ENCODE assay signal across 10 mouse cellular contexts in genomic region chr8:96455915-96456314, GRCm38 (mm10).
DNase-seq lines count a peak whose midpoint lies in the region; ATAC-seq and TF ChIP-seq lines count a peak whose summit lies in the region.
"Had no signal": no experiment of that assay in that cellular context is flagged by ENCODE, and none has a peak within 500 bp of the region (broad histone marks: within the 10 kb centered on the region; RNA-seq: fewer than 3 reads in every experiment).

No protein-coding gene starts in this region.

- no peak for TF ChIP-seq POLR2A in brain, embryonic 14.5 days (IDR thresholded peaks at IDR 0.05; ENCODE audit: borderline replicate concordance, extremely low read depth, insufficient read depth, insufficient read length, poor library complexity, severe bottlenecking)

- H3K9me3 ChIP-seq in forebrain, embryonic 14.5 days (replicated peaks; ENCODE audit: control insufficient read depth, low read length) = no peaks in the 10 kb centered on the region
- no peaks in the 10 kb centered on the region for H3K9me3 ChIP-seq in midbrain, embryonic 13.5 days

- no peak for TF ChIP-seq CTCF in brain, embryonic 14.5 days (IDR thresholded peaks at IDR 0.05; ENCODE audit: borderline replicate concordance, extremely low read depth, insufficient read depth, insufficient read length)

- peak; percentile 82 for DNase-seq in brain, embryonic 14.5 days (ENCODE audit: low read depth)
- peak; percentile 72 for DNase-seq in forebrain, embryonic 14.5 days (ENCODE audit: low spot score)
- DNase-seq in layer of hippocampus, adult 9-10 months (ENCODE audit: low spot score) = peak; percentile 39
- DNase-seq in gastrocnemius, postnatal 10 days = no peak
- no peak for DNase-seq in urinary bladder, adult 18-20 months (ENCODE audit: low spot score in 2 of 2)
- DNase-seq in heart, postnatal 36 days = no peak
- DNase-seq in cerebellum, postnatal 4 days (ENCODE audit: low spot score in 2 of 2) = no peak
- DNase-seq: adrenal gland, postnatal 36 days; thymus, postnatal 14 days had no signal

- H3K27ac ChIP-seq in forebrain, embryonic 14.5 days (ENCODE audit: low read depth, low read length) = no peak overlapping the region
- H3K27ac ChIP-seq in midbrain, embryonic 13.5 days = no peak overlapping the region

- peak overlapping the region; percentile 41 for H3K4me2 ChIP-seq in forebrain, embryonic 14.5 days (ENCODE audit: low read length)
- peak overlapping the region; percentile 44 for H3K4me2 ChIP-seq in midbrain, embryonic 13.5 days (replicated peaks)

- 9% methylated on average over 6 of the region's 6 CpGs for WGBS in forebrain, embryonic 14.5 days
- 24% methylated on average over 6 of the region's 6 CpGs for WGBS in midbrain, embryonic 13.5 days

- intact Hi-C loops in heart, postnatal 36 days (cut with DNase I) = no loop called here

- H3K9ac ChIP-seq in forebrain, embryonic 14.5 days (ENCODE audit: low read length) = no peak overlapping the region; the same call in 1 of the 2 replicates
- H3K9ac ChIP-seq in midbrain, embryonic 13.5 days (replicated peaks) = 0 out of 2 replicates have a peak overlapping the region, but pooled peaks have one; percentile 5

- peaks cover 8% of the 10 kb centered on the region; the same call in 1 of the 2 replicates for H3K4me1 ChIP-seq in forebrain, embryonic 14.5 days (ENCODE audit: control insufficient read depth, insufficient read depth, low read length)
- peaks cover 13% of the 10 kb centered on the region for H3K4me1 ChIP-seq in midbrain, embryonic 13.5 days (replicated peaks)

- no peaks in the 10 kb centered on the region for H3K36me3 ChIP-seq in forebrain, embryonic 14.5 days (ENCODE audit: control insufficient read depth, insufficient read depth, low read length)
- no peaks in the 10 kb centered on the region for H3K36me3 ChIP-seq in midbrain, embryonic 13.5 days

- peak; percentile 85 for ATAC-seq in forebrain, embryonic 14.5 days
- 0 out of 2 replicates have a peak, but pooled peaks have one; percentile 37 for ATAC-seq in midbrain, embryonic 13.5 days

- peak overlapping the region; percentile 1; the same call in 1 of the 2 replicates for H3K4me3 ChIP-seq in forebrain, embryonic 14.5 days (ENCODE audit: low read depth, low read length)
- peak overlapping the region; percentile 1; the same call in 1 of the 2 replicates for H3K4me3 ChIP-seq in midbrain, embryonic 13.5 days (replicated peaks)

- H3K27me3 ChIP-seq in forebrain, embryonic 14.5 days (replicated peaks; ENCODE audit: control insufficient read depth, insufficient read depth, low read length) = no peaks in the 10 kb centered on the region
- H3K27me3 ChIP-seq in midbrain, embryonic 13.5 days = no peaks in the 10 kb centered on the region

Comparison
In these comparisons a context has a peak if more than half of its experiments do, and no peak if none do; other contexts are left out.
1. DNase-seq: peak in brain, embryonic 14.5 days (single experiment), forebrain, embryonic 14.5 days (single experiment) and layer of hippocampus, adult 9-10 months (single experiment); none in gastrocnemius, postnatal 10 days (single experiment), urinary bladder, adult 18-20 months (0 of 2), heart, postnatal 36 days (0 of 2) and cerebellum, postnatal 4 days (0 of 2).